Mouse (Mus musculus): ENCODE data around the gene Spag7.

Spag7 gene

GRCm38 (mm10) chr11:70656456-70656927 is 12.7 kb downstream of the Spag7 start:
- no peak for DNase-seq (ENCODE audit: low spot score)

- peak; percentile 34 for DNase-seq (ENCODE audit: low spot score)
These were observed 13.4 kb downstream of the Spag7 start for GRCm38 (mm10) chr11:70655571-70656455.

GRCm38 (mm10) chr11:70654923-70655570 is 14.2 kb downstream of the Spag7 start:
- peak; percentile 66 for DNase-seq (ENCODE audit: low spot score)

- DNase-seq (ENCODE audit: low spot score): peak; percentile 83
These were observed 14.9 kb downstream of the Spag7 start, which contains the start of gene Pfn1 for GRCm38 (mm10) chr11:70654198-70654922. Gene Pfn1, minus strand, starts transcription at chr11:70654644.

- DNase-seq (ENCODE audit: low spot score): peak; percentile 61
These were observed 15.6 kb downstream of the Spag7 start for GRCm38 (mm10) chr11:70653345-70654197.

GRCm38 (mm10) chr11:70652884-70653344 is 16.3 kb downstream of the Spag7 start:
- DNase-seq (ENCODE audit: low spot score): no peak

- DNase-seq (ENCODE audit: low spot score): no peak
These were observed 17.0 kb downstream of the Spag7 start for GRCm38 (mm10) chr11:70652029-70652883.

- DNase-seq (ENCODE audit: low spot score): no peak
These were observed 17.8 kb downstream of the Spag7 start for GRCm38 (mm10) chr11:70651391-70651790.

GRCm38 (mm10) chr11:70650322-70651175 is 18.7 kb downstream of the Spag7 start:
- peak; percentile 70 for DNase-seq (ENCODE audit: low spot score)

GRCm38 (mm10) chr11:70649185-70649734 is 20.0 kb downstream of the Spag7 start:
- no peak for DNase-seq (ENCODE audit: low spot score)

GRCm38 (mm10) chr11:70648512-70648911 is 20.7 kb downstream of the Spag7 start:
- no peak for DNase-seq (ENCODE audit: low spot score)

- DNase-seq (ENCODE audit: low spot score): no peak
These were observed 21.3 kb downstream of the Spag7 start for GRCm38 (mm10) chr11:70647716-70648420.

- DNase-seq (ENCODE audit: low spot score): peak; percentile 96
These were observed 22.2 kb downstream of the Spag7 start, which contains the start of the genes Rnf167 and Slc25a11 for GRCm38 (mm10) chr11:70646691-70647650. Gene Rnf167, plus strand, starts transcription at chr11:70647235. Gene Slc25a11, minus strand, starts transcription at chr11:70647479.

GRCm38 (mm10) chr11:70646259-70646555 is 23.0 kb downstream of the Spag7 start:
- DNase-seq (ENCODE audit: low spot score): no peak

- DNase-seq (ENCODE audit: low spot score): no peak
These were observed 23.6 kb downstream of the Spag7 start for GRCm38 (mm10) chr11:70645461-70646258.

- no peak for DNase-seq (ENCODE audit: low spot score)
These were observed 24.6 kb downstream of the Spag7 start for GRCm38 (mm10) chr11:70644564-70645103.

All from T-cell, adult 2 months (primary cell).